Mouse (Mus musculus) heart, adult 2 months (tissue): ENCODE measurements around the gene Tbc1d9.

Experiments
- CTCF ChIP-seq: fragments of 200-600 bp; IDR thresholded peaks from 2 replicates; pipeline ENCODE4 v1.8.1; 2022; ENCODE audit warnings: antibody characterized with exemption, mild to moderate bottlenecking, moderate library complexity
- POLR2A ChIP-seq: fragments of 200-500 bp; IDR thresholded peaks from 2 replicates; pipeline ENCODE4 v1.6.1; 2011; ENCODE audit warnings: mild to moderate bottlenecking, low read depth, low read length, control low read depth; ENCODE audit not compliant: insufficient read depth

DNA sequence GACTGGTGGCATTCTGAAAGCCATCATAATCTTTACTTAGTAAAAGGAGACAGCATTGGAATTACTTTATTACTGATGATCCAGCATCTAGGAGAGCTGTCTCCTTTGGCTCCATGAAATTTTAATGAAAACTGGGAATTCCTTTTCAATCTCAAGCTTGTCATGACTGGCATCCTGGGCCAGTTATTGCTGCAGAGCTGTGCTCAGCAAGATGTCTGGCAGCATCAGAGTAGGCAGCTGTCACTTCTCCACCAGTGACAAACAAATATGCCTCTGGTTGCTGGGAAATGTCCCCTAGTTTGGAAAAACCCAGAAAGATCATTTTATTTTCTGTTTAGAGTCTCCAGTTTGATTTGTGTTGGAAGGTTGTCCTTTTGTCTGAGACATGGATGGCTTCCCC, 74.2 kb downstream of the Tbc1d9 start:
- TF ChIP-seq POLR2A (no peak), CTCF (no peak)
